Mouse (Mus musculus): ENCODE results near the gene B2m.

- TF ChIP-seq POLR2A (IDR thresholded peaks at IDR 0.05; ENCODE audit: low read depth, low read length) (no peak), CTCF (IDR thresholded peaks at IDR 0.05; ENCODE audit: extremely low read depth, insufficient read length, insufficient replicate concordance, low read depth, low read length) (no peak)
Measured at GRCm38 (mm10) chr2:122158362-122158802, 10.9 kb downstream of the B2m start.
